Mouse (Mus musculus) granulocyte monocyte progenitor cell, adult 5-6 weeks (primary cell): ENCODE data around the gene Ctrc. TPM values are rescaled to one million over a fixed set of nuclear protein-coding genes. Genes with fewer than 3 reads are reported as not detected.
"Not testable (repeated sequence)": the region's sequence is repeated elsewhere in the genome, so short reads cannot be mapped to it uniquely, and the experiment has no call there.

ENCODE experiments used
- ATAC-seq: replicated peaks from 2 replicates; pipeline ENCODE4 v1.8.0; 2016; ENCODE audit warnings: mild to moderate bottlenecking, moderate TSS enrichment, inconsistent platforms; ENCODE audit not compliant: poor library complexity, severe bottlenecking
- total RNA-seq, 2 experiments: library from RNA; stranded (forward) in 1 of 2; stranded (reverse) in 1 of 2; fragments of 200-712, 200-1000 nt in 1 of 2; fragments of >200 nt in 1 of 2; fragmentation: Nextera tagmentation in 1 of 2; gene quantifications; 2 replicates each; pipeline ENCODE4 v1.2.3; 2014 to 2017

Ctrc gene
- total RNA-seq, 2 experiments from 2014 or later = not detected

DNA sequence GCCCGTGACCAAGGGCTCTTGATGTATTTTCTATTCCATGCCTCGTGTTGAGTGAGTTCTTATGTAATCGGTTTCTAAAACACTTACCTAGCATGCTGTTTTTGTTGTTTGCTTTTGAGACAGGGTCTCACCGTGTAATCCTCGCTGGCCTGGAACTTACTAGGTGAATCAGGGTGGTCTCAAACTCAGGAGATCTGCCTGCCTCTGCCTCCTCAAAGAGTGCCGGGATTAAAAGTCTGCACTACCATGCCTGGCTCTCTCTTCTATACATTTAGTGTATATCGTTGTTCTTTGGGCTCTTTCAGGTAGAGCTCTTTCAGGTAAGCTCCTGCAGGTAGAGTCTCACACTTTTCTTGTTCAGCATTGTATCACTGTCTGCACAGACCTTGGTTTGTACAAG is 54.7 kb downstream of the Ctrc start:
- no peak for ATAC-seq

- ATAC-seq = peak; percentile 70
Measured at GRCm38 (mm10) chr4:141790524-141790990, 55.6 kb downstream of the Ctrc start, which contains the start of gene Dnajc16. Gene Dnajc16, minus strand, starts transcription at chr4:141790931.

- ATAC-seq = no peak
Measured at GRCm38 (mm10) chr4:141789564-141790218, 56.5 kb downstream of the Ctrc start.

DNA sequence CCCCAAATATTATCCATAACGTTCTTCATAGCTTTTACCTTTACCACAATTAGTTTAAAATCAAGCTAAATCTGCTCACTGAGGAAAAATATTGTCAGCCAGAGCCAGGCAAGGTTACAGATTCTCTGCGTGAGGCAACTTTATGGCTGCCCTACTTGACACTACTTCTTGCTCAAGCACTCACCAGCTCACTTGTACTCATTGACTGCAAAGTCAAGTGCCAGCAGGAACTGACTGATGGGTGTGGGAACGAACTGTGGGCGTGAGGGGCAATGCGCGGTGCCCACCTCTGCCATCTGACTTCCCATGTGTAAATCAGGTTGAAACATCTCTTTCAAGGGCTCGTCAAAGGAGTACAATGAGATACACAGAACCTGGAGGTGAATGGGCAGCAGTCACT is 58.7 kb downstream of the Ctrc start:
- ATAC-seq = no peak

DNA sequence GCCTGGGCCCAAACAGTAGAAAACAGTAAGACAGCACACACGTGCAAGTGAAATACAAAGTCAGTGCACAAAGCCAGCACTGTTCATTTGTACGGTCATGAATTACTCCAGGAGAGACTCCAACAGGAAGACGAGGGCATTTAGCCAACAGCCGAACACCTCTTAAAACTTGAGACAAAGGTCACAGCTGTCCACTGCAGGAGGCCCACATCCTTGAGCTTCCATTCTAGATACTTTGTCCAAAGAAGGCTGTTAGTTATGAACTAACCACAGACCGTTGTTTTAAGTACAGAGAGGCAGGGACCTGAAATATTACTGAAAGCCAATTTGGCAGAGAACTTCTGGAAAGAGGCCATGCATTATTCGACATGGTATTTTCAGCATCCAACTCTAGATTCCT is 59.1 kb downstream of the Ctrc start:
- ATAC-seq = no peak

GRCm38 (mm10) chr4:141786141-141786540 is 60.0 kb downstream of the Ctrc start:
- ATAC-seq = no peak

DNA sequence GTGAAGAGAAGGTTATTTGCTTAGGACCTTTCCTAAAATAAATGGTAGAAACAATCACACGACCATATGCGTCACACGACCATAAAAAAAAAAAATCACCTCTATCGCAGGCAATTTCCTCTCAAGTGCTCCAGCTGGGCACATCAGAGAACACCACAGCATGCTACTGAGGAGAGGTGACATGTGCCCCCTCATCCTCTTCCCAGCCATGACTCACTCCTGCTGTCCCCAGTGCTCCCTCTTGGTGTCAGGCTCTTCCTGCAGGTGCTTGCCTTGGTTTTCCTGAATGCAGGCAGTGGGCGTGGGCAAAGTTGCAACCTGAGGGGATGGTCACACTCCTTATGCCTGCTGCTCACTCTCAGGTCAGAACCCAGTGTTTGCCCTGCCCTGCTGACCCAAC is 61.3 kb downstream of the Ctrc start:
- no peak for ATAC-seq

DNA sequence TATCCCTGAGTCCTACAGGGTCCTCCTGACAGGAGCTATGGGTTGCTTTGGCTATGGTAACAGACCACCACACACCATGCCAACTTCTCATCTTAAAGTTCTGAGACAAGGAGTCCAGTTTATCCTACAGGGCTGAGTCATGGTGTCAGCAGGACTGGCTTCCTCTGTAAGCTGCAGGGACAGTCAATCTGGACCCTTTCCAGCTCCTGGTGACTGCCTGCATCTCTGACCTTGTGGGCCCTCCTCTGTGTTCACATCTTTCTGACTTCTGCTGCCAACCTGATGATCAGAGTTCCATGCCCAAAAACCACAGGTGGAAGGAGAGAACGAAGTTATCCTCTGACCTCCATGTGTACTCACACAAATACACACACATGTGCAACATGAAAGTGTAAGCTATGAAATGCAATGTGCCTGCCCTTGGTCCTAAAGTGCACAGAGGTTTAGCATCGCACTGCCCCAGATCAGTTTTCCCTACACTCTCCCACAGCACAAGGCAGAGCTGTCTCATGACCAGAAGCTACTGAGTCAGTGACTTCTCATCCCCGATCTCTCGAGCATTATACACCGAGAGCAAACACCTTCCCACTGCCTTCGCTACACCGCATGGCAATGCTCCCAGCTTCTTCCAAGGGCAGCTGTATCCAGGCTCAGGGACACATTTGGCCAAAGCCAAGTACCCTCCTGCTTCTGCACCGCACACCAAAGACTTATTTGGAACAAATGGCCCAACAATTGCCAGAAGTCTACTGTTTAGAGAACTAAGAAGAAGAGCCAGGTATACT is 64.8 kb downstream of the Ctrc start:
- ATAC-seq = no peak

GRCm38 (mm10) chr4:141779828-141780227 is 66.3 kb downstream of the Ctrc start:
- no peak for ATAC-seq

DNA sequence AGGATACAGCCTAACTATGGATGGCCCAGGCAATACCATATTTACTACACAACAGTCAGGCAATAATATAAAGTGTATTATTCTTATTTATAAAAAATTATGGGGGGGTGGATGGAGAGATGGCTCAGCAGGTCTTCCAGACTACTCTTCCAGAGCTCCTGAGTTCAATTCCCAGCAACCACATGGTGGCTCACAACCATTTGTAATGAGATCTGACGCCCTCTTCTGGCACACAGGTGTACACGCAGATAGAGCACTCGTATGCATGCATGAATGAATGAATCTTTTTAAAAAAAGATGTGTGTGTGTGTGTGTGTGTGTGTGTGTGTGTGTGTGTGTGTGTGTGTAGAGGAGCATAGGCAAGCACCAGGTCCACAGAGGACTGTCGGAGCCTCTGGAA is 73.1 kb downstream of the Ctrc start:
- ATAC-seq = not testable (repeated sequence)

DNA sequence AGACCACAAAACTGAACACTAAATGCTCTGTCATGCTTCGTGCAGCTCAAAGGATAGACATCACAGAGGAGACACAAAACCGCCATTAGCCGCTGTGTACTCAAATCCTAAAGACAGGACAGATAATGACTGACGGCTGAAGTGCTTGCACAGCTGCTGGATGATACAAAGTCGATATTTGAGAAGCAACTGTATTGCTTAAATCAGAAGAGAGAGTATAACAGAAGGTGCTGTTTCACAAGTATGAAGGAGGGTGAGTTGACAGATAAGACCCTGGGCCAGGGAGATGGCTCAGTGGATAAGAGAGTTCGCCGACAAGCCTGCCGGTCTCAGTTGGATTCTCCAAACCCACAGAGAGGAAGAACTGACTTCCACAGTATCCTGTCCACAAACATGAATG is 74.3 kb downstream of the Ctrc start:
- peak; percentile 20; the same call in 1 of the 2 replicates for ATAC-seq

DNA sequence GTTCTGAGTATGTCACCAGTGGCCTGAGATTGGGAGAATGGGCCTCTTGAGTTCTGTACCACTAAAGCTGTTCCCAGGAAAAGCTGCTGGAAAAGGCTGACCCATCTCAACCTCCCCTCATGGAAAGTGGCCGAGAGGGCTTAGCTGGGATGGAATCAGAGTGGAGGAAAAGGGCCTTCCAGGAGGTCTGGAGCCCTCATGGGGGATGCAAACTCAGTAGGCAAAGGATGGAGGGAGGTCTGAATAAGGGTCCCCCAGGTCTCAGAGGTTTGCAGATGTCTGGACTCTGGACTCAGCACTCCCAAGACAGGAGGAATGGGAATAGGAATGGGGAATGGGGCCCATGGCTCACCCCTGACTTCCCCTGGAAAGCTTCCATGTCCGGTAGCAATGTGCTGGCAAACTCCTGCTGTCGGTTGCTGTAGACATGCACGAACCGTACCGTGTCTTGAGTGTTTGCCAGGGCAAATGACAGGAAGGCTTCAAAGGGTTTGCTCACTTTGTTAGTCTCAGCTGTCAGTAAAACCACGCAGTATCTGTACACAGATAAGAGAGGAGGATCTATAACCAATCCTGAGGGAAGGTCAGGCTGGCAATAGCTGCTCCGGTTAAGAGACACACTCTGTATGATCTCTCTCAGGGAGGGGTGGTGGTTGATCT is 76.5 kb downstream of the Ctrc start:
- ATAC-seq = no peak

DNA sequence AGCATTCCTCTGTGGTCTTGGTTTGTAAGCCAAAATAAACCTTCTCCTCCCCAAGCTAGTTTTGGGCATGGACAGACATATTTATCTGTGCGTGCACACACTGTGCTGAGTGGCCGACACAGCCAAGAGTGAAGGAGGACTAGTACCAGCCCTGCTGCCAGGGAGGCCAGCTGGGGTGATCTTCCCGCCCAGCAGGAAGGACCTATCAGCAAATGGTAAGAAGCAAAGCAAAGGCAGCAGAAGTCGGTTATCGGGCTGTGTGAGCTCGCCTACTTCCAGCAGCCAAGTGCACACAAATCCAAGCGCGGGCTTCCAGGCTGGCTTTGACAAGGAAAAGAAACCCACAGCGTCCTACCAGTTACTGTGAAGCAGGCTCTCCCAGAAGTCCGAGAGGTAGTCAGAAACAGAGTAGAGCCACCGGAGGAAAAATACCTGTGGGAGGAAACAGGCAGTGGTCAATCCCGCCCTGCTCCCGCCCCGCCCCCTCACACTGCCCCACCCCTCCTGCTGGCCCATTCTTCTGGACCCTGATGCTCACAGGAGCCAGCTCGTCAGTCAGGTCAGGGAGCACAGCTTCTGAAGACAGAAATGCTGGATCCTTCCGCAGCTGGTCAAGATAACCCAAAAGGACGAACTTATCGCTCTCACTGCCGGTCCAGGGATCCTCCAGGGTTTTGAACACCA is 78.7 kb downstream of the Ctrc start:
- no peak for ATAC-seq

GRCm38 (mm10) chr4:141766668-141767352 is 79.3 kb downstream of the Ctrc start:
- no peak for ATAC-seq

DNA sequence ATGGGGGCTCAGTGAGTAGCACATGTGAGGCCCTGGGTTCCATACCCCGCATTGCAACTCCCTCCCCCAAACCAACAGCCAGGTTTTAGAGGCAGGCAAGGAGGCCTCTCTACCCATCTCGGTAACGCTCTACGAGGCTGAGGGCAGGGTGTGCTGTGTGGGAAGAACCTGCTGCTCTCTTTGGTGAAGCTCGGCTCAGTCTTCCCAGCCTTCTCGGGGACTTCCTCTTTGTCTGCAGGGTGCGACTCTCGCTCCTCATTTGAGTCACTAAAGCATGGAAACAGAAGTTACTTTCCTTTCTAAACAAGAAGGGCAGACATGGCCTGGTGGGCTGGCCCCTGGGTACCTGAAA is 79.9 kb downstream of the Ctrc start:
- peak; percentile 85 for ATAC-seq

- ATAC-seq = no peak
Measured at GRCm38 (mm10) chr4:141765008-141765407, 81.2 kb downstream of the Ctrc start.
